Mouse (Mus musculus) bone marrow, adult 2 months (tissue): Measurements from ENCODE around the gene Frs3.

Experiments
- CTCF ChIP-seq: fragments of 200-500 bp; IDR thresholded peaks from 2 replicates; pipeline ENCODE4 v1.5.1; 2011; ENCODE audit warnings: low read length, control low read depth; ENCODE audit not compliant: control insufficient read depth, insufficient read depth
- POLR2A ChIP-seq: fragments of 200-500 bp; IDR thresholded peaks from 2 replicates; pipeline ENCODE4 v1.6.1; 2011; ENCODE audit warnings: low read depth, mild to moderate bottlenecking, control low read depth, low read length, borderline replicate concordance; ENCODE audit not compliant: control insufficient read depth

- TF ChIP-seq CTCF (no peak), POLR2A (no peak)
Observed at GRCm38 (mm10) chr17:47698156-47698555, 9.3 kb downstream of the Frs3 start.
